Mouse (Mus musculus) 3T3-L1 (cell line): ENCODE results near the gene Slx1b.
A peak's percentile ranks its signal among the peaks of the same experiment; 100 is the strongest.
"Not testable (repeated sequence)": the region's sequence is repeated elsewhere in the genome, so short reads cannot be mapped to it uniquely, and the experiment has no call there.

Source experiments
- DNase-seq: peaks from one replicate; pipeline ENCODE4 v3.0.0-alpha.2; 2015; ENCODE audit warnings: low read depth, low spot score

The Slx1b gene

DNA sequence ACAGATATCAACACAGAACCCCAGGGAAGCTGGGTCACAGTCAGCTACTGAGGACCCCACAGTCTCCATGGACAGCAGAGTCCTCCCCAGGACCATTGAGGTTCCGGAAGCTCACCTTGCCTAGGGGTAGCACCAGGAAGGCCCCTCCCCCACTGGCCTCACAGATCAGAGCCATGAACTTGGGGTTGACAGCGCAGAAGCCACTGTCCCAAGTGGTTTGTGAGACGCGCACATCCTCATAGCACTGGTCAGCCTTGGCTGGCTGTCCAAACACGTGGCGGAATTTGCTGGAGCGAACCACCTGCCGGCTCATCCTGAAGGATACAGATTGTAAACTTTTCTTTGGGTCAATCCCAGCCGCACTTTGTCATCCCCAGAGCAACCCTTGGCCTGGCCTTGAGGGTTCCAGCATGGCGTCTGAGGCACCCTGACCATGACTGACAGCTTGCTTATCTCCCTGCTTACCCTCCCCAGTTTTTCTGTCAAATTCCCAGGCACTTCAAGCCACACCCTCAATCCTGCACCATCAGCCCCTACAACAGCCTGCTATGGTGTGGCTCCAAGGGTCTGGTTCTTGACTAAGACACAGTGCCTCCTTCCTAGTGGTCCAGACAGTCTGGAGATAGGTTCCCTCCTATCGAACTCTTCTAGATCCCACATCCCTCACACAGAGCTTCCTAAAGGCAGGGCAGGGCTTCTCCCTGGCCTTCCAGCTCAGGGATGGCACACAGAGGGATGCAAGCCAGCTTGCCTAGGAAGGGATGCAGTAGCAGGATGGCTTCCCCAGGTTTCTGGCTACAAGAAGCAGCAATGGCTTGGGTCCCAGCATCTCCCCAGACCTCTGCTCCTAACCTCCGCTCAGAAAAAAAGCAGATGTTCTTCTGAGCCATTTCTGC, 7.5 kb upstream of the Slx1b start:
- no peak for DNase-seq

DNA sequence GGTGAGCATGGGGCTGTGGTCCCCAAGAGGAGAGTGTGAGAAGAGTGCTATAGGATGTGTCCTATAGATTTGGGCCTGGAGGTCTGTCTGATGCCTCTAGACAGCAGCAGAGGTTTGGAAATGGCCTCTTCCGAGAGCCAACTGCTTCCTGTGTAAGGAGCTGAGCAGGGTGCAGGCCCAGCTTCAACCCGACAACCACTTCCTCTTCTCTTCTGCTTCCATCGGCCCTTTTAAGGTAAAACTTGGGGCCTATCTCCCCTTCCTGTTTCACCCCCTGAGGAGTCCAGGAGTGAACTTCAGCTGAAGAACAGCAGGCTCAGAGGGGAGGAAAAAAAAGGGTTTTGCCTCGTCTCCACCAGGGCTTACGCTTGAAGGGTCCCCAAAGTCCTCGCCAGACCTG, 6.8 kb upstream of the Slx1b start:
- DNase-seq: no peak

DNA sequence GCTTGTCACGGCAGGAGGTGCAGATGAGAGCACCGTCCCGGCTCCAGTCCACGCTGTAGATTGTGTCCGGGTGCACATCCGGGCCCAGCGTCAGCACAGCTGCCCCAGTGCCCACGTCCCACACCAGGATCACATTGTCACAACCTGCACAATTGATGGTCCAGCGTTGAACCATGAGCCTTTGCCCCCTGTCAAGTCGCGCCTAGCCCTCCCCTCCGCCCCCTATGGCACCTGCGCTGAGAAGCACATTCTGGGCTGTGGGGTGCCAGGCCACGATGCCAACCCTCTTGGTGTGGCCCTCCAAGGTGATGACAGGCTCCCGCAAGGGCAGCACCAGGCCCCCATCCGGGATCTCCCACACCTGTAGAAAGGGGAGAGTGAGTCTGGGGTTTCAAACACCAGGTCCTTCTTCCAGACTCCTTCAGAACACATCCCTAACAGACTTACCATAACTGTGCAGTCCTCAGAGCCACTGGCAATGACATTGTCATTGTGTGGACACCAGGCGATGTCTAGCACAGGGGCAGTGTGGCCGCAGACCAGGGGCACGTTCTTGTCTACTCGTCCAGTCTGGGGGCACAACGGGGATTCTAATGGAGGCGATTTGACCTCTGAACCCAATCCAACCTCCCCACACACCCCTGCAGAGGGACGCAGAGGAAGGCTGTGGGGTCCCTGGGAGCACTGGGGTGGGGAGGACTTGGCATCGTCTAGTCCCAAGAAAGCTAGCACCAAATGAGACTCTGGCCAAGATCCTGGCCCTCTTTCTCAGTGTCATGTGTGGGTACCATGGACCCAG, 6.2 kb upstream of the Slx1b start:
- DNase-seq: no peak

DNA sequence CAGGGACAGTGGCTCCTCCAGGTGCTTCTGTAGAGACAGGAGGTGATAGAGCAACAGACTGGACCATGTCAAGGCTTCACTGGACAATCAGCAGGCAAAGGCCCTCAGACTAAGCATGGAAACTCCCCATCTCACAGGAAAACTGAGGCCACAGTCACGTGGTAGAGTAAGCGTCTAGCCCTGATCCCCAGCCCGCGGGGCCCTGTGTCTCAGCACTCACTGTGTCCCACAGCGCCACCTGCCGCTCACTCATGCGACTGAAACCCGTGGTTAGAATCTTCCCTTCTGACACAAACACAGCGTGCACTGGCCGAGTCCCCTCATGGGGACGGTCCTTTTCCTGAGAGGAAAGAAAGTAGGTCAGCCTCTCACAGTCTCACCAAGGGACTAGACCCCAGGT, 5.5 kb upstream of the Slx1b start:
- DNase-seq: peak; percentile 78

DNA sequence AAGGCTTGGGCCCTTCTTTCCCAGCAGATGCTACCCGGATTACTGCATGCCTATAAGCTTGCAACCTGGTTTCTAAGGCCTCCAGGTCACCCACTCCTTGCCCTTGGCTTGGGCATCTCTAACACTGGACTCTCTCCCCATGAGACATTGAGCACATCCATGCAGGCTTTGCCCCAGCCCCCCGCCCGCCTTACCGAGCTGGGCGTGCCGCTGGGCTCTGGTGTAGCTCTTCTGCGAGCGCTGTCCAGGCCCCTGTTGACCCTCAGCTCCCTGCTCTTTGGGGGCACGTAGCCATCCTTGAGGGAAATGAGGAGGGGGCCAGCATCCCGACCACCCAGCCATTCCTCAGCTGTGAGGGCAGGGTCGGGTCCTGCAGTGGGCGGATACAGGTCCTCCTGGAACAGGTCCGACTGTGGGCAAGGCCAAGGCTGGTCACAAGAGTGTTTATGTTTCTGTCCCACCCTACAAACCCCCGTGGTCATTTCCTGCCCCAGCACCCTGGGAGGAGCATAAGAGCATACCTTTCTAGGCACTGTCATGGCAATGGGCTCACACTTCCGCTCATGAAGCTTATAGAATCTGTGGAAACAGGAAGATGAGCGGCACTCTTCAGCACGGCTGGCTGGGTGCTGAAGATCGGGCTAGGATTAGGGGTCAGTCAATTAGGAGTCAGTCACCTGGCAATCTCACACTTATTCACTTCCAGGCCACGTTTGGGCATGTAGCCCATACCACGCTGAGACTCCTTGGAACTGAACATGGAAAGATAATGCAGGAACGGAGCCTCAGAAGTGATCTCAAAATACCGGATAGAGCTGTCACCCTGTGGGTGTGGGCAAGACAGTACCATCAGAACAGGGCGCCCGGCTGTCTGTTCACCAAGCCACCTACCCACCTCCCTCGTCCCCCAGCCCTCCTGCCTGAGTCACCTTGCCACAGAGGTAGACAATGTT, 4.8 kb upstream of the Slx1b start:
- no peak for DNase-seq

DNA sequence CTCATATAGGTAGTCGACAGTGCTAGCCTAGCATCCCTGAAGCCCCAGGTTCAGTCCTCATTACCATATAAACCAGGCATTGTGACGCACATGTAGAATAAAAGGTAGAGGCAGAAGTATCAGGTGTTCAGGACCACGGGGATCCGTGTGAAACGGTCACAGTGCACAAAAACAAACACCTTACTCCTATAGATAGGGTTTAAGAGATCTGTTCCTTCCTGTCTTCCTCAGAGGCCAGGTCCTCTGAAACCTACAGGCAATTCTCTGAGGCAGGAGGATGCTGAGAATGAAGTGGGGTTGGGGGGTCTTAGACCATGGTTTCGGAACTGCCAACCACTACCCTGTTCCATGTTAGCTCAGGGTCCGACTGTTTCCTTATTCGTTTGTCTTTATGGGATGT, 2.3 kb upstream of the Slx1b start:
- DNase-seq: no peak

DNA sequence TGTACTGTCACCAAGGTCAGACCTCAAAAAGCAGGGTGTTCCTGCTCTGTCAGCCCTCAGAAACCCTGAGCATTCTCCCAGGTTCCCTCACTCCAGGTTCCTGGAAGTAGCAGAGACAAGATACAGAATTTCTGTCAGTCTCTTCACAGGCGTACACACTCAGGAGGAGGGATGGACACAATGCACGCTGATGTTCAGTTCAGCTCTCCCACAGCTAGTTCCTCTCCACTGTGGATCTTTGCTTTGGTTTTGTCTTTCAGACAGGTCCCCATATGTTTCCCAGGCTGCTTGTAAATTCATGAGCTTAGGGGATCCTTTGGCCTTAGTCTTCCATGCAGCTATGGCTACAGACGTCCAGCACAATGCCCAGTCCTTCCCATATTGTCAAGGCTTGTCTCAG, 1.3 kb upstream of the Slx1b start:
- no peak for DNase-seq

DNA sequence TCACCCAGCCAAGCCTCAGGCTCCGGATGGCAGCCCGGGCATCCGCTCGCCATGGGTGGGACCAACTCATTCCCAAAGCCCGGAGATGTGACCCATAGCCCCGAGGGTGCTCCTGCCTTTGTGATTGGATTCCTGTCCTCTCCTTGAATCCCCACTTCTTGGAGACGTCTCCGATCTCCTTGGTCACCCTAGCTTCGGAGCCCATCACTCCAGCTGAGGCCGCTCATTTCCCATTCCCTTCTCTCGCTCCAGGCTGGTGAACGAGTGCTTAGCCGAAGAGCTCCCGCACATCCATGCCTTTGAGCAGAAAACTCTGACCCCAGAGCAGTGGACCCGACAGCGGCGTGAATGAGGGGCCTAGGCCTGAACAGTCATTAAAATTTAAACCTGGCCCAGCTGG, 719 bp upstream of the Slx1b start:
- DNase-seq: no peak

DNA sequence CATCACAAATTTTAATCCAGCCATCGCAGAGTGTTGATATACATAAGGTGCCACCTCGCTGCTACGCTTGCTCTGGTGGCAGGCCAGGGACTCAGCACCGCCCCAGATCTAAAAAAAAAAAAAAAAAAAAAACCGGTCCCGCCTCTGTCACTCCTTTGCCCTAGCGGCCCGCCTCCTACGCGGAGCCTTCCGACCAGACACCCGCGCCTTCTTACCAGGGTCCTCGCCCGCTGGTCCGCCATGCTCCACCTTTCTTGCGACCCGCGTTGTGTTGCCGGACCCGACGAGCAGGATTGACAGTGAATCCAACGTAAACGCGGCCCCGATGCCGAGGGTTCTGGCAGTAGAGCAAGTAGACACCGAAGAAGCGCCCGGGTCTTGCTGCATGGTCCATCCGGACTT, 373 bp downstream of the Slx1b start, which contains the start of gene Bola2:
TSS of gene Bola2 (plus strand) at position 192 of the 402 bp plus-strand sequence.
- peak; percentile 66 for DNase-seq

DNA sequence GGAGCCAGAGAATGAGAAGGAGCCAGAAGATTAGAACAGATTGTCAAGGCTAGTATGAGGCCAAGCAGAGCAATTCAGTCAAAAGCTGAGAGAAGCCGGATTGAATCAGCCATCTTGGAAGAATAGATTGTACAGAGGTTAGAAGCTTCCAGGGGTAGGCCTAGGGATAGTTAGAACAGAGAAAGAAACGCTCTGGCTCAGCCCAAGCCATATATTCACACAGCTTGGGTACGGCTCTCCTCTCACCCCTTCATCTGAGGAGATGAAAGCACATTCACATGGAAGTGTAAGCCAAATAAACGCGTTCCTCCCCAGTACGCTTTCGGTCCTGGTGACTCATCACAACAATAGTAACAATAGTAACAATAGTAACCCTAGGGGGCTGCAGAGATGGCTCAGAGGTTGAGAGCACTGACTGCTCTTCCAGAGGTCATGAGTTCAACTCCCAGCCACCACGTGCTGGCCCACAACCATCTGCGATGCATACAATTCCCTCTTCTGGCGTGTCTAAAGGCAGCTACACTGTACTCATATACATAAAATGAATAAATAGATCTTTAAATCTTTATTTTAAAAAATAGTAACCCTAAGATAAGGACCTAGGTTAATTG, 1.0 kb downstream of the Slx1b start:
- DNase-seq: peak; percentile 21

DNA sequence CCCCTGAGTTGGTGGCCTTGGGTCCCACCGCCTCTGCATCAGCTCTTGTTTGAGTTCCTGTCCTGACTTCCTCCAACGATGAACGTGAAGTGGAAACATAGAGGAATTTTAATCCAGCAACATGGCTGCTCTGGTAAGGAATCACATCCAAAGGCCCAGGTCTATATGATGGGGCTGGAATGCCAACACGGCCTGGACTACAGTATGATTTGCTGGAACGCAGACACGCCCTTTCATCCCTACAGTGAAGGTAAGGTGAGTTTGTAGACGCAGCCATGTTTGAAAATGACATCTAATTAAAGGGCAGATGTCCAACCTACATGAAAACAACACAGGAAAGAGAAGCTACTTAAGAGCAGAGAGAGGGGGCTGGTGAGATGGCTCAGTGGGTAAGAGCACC, 1.8 kb downstream of the Slx1b start:
- DNase-seq: no peak

DNA sequence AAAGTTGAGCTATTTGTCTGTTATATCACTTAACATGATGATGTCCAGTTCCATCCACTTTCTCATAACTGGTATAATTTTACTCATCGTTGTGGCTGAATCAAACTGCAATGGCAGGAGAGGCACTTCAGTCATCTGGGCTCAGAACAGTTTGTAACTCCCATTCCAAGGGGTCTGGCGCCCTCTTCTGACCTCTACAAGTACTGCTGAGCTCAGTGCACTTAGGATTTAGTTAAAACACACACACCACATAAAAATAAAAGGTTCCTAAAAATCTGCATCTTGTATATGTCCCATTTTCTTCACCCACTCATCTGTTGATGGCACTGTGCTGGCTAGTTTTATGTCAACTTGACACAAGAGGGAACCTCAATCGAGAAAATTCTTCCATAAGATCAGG, 2.3 kb downstream of the Slx1b start:
- peak; percentile 87 for DNase-seq

DNA sequence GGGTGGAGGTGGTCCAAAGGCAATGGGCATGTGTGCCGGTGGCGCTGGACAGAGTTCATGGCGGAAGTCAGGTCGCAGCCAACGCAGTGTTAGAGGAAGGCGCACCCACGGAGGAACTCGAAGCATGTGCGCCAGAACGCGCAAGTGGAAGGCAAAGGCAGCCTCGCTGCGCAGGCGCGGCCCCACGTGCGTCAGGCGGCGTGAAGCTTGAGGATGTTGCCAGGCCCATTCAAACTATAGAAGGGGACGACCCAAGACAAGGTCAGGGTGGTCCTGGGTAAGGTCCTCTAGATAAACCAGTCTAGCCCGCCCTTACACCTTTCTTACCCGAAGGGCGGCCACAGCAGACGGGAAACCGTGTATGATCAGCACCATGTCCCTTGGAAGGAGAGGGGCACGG, 3.2 kb downstream of the Slx1b start:
- DNase-seq: no peak

DNA sequence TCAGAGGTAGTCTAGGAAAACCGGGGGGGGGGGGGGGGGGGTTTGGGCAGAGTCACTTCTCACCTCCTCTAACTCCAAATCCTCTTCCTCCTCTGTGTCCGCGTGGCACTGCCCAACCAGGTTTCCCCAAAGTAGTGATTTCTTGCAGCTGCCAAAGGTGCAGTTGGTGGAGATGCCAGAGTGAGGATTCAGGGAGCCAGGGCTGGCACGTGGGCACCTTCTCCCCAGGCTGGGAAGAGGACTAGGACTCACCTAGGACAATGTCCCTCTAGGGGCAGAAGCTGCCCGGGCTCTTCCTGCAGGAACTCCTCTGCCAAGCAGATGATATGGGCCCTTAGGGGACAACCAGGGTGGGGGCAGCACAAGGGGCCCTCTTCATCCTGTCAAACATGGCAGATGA, 3.9 kb downstream of the Slx1b start:
- no peak for DNase-seq

DNA sequence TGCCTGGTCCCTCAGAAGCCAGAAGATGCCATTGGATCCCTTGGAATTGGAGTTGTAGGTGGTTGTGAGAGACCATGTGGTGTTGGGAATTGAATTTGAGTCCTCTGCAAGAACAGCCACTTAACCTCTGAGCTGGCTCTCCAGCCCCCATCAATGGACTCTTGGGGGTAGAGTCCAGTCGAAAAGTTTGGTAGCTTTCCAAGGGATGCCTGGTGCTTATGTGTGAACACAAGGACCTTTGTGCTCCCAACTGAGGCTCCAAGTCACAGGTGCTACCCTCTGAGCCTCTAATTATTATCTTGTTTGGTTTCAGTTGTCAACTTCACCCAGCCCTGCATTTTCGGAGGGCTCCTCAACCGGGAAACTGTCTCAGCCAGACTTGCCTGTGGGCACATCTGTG, 4.8 kb downstream of the Slx1b start:
- DNase-seq: no peak

DNA sequence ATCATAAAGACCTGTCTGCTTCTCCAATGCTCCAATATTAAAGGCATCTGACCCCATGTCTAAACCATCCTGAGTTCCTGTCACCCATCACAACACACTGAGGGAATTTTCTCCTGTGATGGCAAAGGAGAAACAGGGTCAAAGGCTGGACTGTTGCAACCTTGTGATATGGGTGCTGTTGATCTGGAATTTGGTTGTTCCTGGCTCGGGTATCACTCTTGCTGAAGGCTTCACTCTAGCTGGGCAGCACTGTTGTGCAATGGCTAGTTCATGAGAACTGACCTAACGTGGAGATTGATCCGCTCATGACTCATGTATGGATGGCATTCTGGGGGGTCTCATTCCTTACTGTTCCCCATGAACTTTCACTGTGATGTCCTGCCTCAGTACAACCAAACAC, 6.6 kb downstream of the Slx1b start:
- no peak for DNase-seq

DNA sequence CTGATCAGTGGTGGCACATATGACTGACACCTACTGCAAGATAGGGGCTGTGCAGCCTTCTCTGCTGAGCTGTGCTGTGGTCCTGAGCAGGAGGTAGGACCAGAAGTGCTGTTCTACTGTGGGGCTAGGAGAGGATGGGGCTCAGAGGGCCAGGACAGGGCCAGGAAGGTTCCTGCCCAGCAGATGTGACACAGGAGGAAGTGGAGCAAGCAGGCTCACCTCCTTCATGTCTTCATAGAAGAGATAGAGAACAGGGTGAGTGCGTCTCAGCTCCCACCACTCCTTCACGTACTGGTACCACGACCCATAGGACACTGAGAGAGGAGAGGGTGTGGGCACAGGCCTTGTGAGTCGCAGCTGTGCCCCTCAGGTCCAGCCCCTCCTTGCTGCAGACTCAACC, 7.4 kb downstream of the Slx1b start:
- not testable (repeated sequence) for DNase-seq

DNA sequence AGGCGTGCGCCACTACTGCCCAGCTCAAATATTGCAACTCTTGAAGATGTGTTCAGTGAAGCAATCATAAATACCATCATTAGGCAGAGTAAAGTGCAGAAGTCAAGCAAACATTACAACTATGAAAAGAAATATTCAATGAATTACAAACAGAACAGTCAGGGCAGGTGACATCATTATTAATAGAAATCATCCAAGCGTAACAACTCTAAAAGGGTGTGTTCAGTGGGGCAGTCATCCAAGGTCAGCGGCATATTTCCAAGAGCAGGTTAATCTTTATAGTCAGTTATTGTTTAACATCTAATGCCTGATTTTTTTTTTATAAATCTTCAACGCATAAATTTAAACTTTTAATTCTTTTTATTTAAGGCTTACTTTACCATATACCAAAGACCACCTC, 14.4 kb downstream of the Slx1b start:
- DNase-seq: no peak

DNA sequence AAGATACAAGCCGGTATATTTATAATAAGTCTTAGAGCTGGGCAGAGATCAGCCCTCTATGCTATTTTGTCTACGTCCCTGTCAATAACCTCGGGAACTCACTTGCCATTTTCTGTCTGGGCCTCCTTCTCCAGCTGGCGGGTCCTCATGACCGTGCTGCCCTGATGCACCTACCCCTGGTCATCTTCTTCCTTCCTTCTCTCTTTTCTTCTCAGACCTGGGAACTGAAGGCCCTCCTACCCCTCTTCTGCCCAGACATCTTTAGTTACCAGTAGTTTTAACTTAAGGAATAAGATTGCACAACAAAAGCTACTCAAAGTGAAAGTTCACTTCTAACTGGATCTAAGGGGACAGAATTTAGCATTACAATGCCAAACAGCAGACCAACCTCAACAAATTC, 15.9 kb downstream of the Slx1b start:
- no peak for DNase-seq

DNA sequence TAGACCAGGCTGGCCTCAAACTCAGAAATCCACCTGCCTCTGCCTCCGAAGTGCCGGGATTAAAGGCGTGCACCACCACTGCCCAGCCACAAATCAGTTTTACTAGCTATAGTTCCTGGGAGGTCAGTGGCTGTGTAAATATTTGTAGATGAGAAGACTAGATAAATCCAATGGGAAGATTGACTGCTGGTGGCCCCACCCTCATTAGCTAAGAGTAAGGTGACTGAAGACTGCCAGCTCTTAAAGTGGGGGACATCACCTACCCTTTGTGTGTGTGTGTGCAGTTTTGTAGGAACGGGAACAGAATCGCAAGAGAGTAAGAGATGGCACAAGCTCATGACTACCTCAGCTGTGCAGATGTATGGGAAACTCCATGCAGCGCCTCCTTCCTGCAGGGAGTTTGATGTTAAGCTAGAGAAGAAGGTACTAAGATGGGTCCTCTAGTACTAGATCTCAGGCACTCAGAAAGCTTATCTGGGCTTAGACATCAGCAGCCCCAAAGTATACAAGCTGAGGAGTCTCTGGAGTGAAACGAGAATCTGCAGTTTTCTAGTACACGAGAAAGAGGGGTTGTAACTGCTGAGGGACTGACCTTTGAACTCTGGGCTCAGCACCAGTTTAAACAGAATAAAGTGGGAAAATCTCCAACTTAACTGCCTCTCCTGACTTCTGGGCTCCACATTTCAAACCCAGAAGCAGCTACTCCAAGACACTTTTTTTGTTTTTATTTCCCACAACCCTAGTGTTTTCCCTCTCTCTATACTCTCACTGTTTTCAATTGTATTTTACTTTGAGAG, 16.8 kb downstream of the Slx1b start:
- DNase-seq: no peak
